Mouse (Mus musculus): Measurements from ENCODE around the gene Ephb3. TPM values are rescaled to one million over a fixed set of nuclear protein-coding genes. Genes with fewer than 3 reads are reported as not detected.

Ephb3 gene
- polyA plus RNA-seq, 1 experiment from 2014 or later = 17.2 TPM

DNA sequence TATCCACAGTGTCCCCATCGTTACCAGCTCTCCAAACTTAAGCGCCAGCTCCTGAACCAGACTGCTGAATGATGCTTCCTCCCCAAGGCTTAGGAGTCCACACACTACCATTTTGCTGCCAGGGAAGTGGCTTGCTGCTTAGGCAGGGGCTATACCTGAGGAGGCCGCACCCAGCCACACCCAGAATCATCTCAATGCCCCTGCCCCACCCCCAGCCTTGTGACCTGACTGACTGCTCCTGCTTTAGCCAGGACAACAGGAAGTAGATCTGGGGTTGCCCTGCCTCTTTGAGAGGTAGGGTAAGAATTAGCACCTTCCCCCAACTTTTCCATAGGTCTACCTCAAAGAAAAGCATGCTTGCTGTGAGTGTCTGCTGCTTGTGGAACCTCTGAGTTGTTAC is 4.7 kb downstream of the Ephb3 start:
- no peak overlapping the region for H3K9ac ChIP-seq
- peaks cover 8% of the 10 kb centered on the region for H3K36me3 ChIP-seq
- H3K9me3 ChIP-seq (replicated peaks) = no peaks in the 10 kb centered on the region
- H3K4me3 ChIP-seq (replicated peaks) = no peak overlapping the region
- WGBS = 90% methylated on average over 3 of the region's 3 CpGs
- H3K4me1 ChIP-seq = peaks cover 75% of the 10 kb centered on the region
- no peak for ATAC-seq (replicated peaks; ENCODE audit: low FRiP score)
- peak overlapping the region; percentile 93; the same call in 1 of the 2 replicates for H3K27ac ChIP-seq
- H3K27me3 ChIP-seq = peaks cover 17% of the 10 kb centered on the region; the same call in 1 of the 2 replicates
- no peak overlapping the region for H3K4me2 ChIP-seq

DNA sequence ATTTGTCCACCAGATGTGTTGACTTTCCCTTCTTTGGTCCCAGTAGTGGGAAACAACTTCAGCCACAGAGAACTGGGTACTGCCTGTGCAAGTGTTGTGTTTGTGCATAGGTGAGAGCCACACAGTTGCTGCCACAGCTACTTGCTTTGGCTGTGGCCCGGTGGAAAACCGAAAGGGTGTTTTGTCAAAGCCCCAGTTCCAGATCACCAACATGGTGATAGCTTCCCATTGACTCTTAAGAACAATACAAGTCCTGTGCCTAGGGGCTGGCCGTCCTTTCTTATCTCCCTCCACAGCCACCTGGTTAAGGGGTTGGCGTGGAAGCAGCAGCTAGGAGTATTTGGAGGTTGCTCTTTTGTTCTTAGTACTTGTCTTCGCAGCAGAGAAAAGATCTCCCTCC is 5.6 kb downstream of the Ephb3 start:
- peak overlapping the region; percentile 45 for H3K9ac ChIP-seq
- peaks cover 76% of the 10 kb centered on the region for H3K4me1 ChIP-seq
- ATAC-seq (replicated peaks; ENCODE audit: low FRiP score) = no peak

DNA sequence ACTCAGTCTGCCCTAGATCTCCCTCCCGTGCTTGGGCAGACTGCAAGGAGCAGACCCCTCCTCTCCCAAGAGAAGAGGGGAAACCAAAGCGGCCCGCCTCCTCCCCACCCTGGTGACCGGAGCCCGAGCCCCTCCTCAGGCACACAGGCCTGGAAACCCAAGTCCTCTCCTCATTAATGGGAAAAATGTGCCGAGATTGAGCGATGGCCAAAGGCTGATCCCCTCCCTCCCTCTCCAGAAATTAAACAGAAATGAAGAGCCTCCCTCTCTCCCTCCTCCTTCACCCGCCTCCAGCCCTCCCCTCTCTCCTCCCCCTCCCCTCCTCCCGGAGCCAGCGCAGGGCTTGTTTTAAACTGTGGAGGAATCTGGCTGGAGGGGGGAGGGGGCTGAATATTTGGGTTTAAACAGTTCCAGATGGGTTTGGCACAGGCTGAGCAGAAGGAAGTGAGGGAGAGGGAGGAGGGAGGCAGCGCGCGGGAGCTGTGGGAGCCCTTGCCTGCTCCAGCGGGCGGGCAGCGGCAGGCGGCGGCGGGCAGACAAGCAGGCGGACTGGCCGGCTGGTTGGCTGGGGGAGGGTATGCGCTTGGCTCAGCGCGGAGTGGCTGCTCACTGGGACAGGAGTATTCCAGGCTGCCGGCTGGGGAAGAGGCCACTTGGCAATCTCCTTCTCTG is 6.2 kb downstream of the Ephb3 start:
- Histone ChIP-seq H3K9me3 (replicated peaks) (no peaks in the 10 kb centered on the region), H3K4me1 (peaks cover 77% of the 10 kb centered on the region), H3K27ac (peak overlapping the region; percentile 93), H3K27me3 (peaks cover 17% of the 10 kb centered on the region; the same call in 1 of the 2 replicates), H3K4me2 (peak overlapping the region; percentile 72), H3K4me3 (replicated peaks) (peak overlapping the region; percentile 41), H3K36me3 (peaks cover 16% of the 10 kb centered on the region), H3K9ac (peak overlapping the region; percentile 45)
- ATAC-seq (replicated peaks; ENCODE audit: low FRiP score) = peak; percentile 92
- WGBS = under 1% methylated on average over 25 of the region's 25 CpGs

More for the DNA sequence above, 5.6 kb downstream of the Ephb3 start:
- Histone ChIP-seq H3K4me3 (replicated peaks) (peak overlapping the region; percentile 41), H3K36me3 (peaks cover 16% of the 10 kb centered on the region), H3K27me3 (peaks cover 17% of the 10 kb centered on the region; the same call in 1 of the 2 replicates), H3K4me2 (peak overlapping the region; percentile 72), H3K9me3 (replicated peaks) (no peaks in the 10 kb centered on the region), H3K27ac (peak overlapping the region; percentile 93)
- 25% methylated on average over 5 of the region's 5 CpGs for WGBS

DNA sequence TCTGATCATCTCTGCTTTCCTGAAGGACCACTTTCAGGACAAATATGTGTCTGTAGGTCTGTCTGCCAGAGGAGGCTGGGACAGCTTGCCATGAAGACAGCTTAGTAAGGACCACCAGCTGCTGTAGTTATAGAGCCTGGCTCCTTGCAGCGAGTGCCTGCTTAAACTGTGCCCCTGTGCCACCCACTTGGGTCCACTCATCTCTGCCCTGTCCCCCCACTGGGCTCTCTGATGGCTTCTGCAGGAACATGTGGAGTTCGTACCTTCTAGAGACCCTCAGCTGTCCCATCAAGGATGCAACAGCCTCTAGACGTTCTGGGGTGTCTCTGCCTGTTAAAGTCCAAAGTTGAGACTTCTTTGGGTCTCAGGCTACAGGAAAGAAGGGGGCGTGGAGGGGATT is 6.9 kb downstream of the Ephb3 start:
- H3K27ac ChIP-seq = peak overlapping the region; percentile 93
- peak overlapping the region; percentile 45 for H3K9ac ChIP-seq
- H3K36me3 ChIP-seq = peaks cover 16% of the 10 kb centered on the region
- no peaks in the 10 kb centered on the region for H3K9me3 ChIP-seq (replicated peaks)
- peak; percentile 5; the same call in 1 of the 2 replicates for ATAC-seq (replicated peaks; ENCODE audit: low FRiP score)
- peak overlapping the region; percentile 41 for H3K4me3 ChIP-seq (replicated peaks)
- 47% methylated on average over 4 of the region's 4 CpGs for WGBS
- peaks cover 78% of the 10 kb centered on the region for H3K4me1 ChIP-seq
- peak overlapping the region; percentile 72 for H3K4me2 ChIP-seq
- peaks cover 14% of the 10 kb centered on the region; the same call in 1 of the 2 replicates for H3K27me3 ChIP-seq

DNA sequence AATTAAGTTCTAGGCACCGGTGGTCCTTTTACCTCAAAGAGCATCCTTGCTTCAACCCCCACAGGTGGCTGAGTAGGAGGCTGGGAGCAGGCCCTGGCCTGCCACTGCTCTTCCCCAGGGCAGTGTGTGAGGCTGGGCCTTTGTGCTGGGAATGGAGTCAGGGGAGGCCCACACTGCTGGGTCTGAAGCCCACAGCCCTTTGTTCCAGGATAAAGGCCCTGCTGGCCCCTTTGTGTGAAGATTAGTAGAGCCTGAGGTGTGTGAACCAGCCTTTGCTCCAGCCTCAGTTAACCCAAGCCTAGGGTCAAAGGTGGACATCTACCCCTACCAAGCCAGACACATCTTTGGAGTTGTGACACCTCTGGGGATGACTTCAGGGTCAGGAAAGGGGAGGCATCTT is 7.8 kb downstream of the Ephb3 start:
- Histone ChIP-seq H3K4me1 (peaks cover 75% of the 10 kb centered on the region), H3K4me2 (no peak overlapping the region), H3K4me3 (replicated peaks) (no peak overlapping the region), H3K36me3 (peaks cover 24% of the 10 kb centered on the region), H3K9ac (no peak overlapping the region), H3K9me3 (replicated peaks) (no peaks in the 10 kb centered on the region), H3K27ac (no peak overlapping the region), H3K27me3 (0 out of 2 replicates have a peak, but pooled peaks cover 6% of the 10 kb centered on the region)
- 42% methylated on average over 1 of the region's 1 CpGs for WGBS
- no peak for ATAC-seq (replicated peaks; ENCODE audit: low FRiP score)

DNA sequence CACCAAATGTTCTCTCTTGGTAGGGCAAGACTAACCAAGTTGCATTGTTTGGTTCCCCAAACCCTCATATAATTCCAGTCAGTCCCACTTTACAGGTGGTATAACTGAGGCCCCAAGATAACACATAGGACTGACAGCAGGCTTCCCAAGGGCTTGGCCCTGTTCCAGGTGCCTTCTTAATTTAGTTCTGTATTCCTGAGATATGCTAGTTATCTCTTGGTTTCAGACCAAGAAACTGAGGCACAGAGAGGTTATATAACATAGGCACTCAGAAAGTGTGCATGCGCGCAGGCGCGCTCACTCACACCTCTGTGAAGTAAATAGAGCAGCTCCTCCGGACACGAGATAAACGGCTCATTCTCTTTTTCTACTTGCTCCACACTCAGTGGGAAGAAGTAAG is 9.4 kb downstream of the Ephb3 start:
- H3K36me3 ChIP-seq = peaks cover 40% of the 10 kb centered on the region
- WGBS = 96% methylated on average over 7 of the region's 7 CpGs
- peaks cover 60% of the 10 kb centered on the region for H3K4me1 ChIP-seq

DNA sequence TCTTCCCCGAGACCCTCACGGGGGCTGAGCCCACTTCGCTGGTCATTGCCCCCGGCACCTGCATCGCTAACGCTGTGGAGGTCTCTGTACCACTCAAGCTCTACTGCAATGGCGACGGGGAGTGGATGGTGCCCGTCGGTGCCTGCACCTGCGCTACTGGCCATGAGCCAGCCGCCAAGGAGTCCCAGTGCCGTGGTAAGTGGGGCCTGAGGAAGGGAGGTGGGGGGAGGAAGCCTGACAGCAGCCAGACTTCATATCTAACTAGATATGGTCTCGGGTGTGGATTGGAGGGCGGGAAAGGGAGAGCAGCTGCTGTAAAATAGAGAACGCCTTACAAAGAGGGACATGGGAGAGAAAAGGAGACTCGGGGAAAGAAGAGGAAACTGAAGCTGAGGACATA is 10.2 kb downstream of the Ephb3 start:
- WGBS = 85% methylated on average over 17 of the region's 17 CpGs
- Histone ChIP-seq H3K4me1 (peaks cover 51% of the 10 kb centered on the region), H3K9ac (no peak overlapping the region), H3K9me3 (replicated peaks) (no peaks in the 10 kb centered on the region), H3K36me3 (peaks cover 48% of the 10 kb centered on the region), H3K4me3 (replicated peaks) (no peak overlapping the region), H3K27me3 (no peaks in the 10 kb centered on the region), H3K27ac (no peak overlapping the region), H3K4me2 (no peak overlapping the region)
- no peak for ATAC-seq (replicated peaks; ENCODE audit: low FRiP score)

More for the DNA sequence above, 9.4 kb downstream of the Ephb3 start:
- no peak overlapping the region for H3K4me2 ChIP-seq
- ATAC-seq (replicated peaks; ENCODE audit: low FRiP score) = no peak
- no peaks in the 10 kb centered on the region for H3K27me3 ChIP-seq
- no peak overlapping the region for H3K4me3 ChIP-seq (replicated peaks)
- H3K9me3 ChIP-seq (replicated peaks) = no peaks in the 10 kb centered on the region
- H3K9ac ChIP-seq = no peak overlapping the region
- no peak overlapping the region for H3K27ac ChIP-seq

DNA sequence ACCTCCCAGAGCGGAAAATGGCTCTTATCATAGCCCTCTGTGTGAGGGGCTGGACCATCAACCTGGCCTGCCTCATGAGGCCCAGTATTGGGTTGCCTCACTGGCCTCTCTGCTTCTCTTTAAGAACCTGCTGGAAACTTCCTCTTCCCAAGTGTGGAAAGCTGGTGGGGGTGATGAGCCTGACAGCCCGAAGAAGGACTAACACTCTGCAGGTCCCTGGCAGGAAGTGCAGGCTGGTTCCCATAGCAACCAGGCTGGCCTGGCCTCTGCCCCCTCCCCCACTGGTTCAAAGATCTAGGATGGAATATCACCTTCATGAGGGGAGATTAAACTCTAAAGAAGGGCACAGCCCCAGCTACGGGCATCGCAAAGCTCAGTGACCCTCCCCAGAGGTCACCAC is 11.5 kb downstream of the Ephb3 start:
- H3K9ac ChIP-seq = no peak overlapping the region
- no peak overlapping the region for H3K4me3 ChIP-seq (replicated peaks)
- WGBS = 28% methylated on average over 4 of the region's 4 CpGs
- no peak overlapping the region for H3K27ac ChIP-seq
- peaks cover 39% of the 10 kb centered on the region for H3K4me1 ChIP-seq
- H3K36me3 ChIP-seq = peaks cover 61% of the 10 kb centered on the region
- no peaks in the 10 kb centered on the region for H3K9me3 ChIP-seq (replicated peaks)
- no peak overlapping the region for H3K4me2 ChIP-seq
- ATAC-seq (replicated peaks; ENCODE audit: low FRiP score) = no peak
- no peaks in the 10 kb centered on the region for H3K27me3 ChIP-seq

DNA sequence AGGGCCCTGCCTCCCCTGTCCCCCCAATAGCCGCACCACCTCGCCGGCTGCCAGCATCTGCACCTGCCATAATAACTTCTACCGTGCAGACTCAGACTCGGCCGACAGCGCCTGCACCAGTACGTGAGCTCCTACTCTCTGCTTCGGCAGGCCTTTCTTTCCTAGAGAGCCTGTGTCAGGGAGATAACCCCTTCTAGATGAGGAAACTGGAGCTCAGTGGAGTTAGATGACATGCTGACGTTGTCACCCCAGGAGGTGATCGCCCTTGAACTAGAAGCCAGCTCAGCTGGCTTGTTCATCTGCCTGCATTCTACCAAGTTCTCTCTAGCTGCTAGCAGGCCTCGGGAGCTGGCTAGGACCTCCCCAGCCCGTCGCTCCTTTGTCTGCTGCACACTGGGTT is 12.7 kb downstream of the Ephb3 start:
- peaks cover 28% of the 10 kb centered on the region for H3K4me1 ChIP-seq
- peaks cover 73% of the 10 kb centered on the region for H3K36me3 ChIP-seq
- no peak overlapping the region for H3K4me3 ChIP-seq (replicated peaks)
- H3K27me3 ChIP-seq = no peaks in the 10 kb centered on the region
- H3K9me3 ChIP-seq (replicated peaks) = no peaks in the 10 kb centered on the region
- H3K9ac ChIP-seq = no peak overlapping the region
- no peak overlapping the region for H3K27ac ChIP-seq
- H3K4me2 ChIP-seq = no peak overlapping the region
- no peak for ATAC-seq (replicated peaks; ENCODE audit: low FRiP score)
- 83% methylated on average over 14 of the region's 14 CpGs for WGBS

DNA sequence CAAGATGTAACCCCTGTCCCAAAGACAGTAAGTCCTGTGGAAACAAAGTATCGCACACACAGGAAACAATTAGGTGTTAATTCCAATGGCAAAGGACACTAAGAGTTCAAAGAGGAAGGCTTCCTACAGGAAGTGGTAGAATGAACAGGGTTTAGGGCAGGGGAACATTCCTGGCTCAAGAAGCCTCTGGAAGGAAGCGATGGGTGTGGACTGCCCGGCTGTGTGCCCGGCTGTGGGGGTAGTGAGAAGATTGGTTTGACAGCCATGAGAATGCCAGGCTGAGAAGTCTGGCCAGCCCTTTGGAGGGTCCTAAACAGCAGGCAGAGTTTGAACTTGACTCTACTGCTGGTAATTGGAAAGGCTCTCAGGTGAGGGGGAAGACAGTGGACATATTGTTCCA is 15.1 kb downstream of the Ephb3 start:
- ATAC-seq (replicated peaks; ENCODE audit: low FRiP score) = no peak
- peaks cover 32% of the 10 kb centered on the region for H3K4me1 ChIP-seq
- WGBS = 86% methylated on average over 4 of the region's 4 CpGs

DNA sequence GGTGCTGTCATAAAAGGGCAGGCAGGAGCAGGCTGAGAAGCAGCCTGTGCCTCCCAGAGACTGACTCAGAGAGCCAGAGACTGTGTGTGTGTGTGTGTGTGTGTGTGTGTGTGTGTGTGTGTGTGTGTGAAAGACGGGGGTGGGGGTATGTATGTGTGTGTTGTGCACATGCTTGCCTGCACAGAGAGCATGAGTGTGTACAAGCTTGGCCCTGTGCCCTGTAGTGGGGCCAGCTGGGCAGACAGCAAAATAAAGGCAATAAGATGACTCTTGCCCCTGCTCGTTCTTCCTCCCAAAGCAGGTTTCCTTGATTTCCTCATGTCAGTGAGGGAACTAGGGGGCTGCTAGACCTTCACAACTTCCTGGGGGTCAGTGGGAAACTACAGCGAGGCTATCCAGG is 18.5 kb downstream of the Ephb3 start:
- H3K4me2 ChIP-seq = no peak overlapping the region
- ATAC-seq (replicated peaks; ENCODE audit: low FRiP score) = no peak
- H3K36me3 ChIP-seq = peaks cover 52% of the 10 kb centered on the region

More for the DNA sequence above, 15.1 kb downstream of the Ephb3 start:
- Histone ChIP-seq H3K27me3 (no peaks in the 10 kb centered on the region), H3K36me3 (peaks cover 71% of the 10 kb centered on the region), H3K27ac (no peak overlapping the region), H3K9me3 (replicated peaks) (no peaks in the 10 kb centered on the region), H3K4me2 (no peak overlapping the region), H3K9ac (no peak overlapping the region), H3K4me3 (replicated peaks) (no peak overlapping the region)

DNA sequence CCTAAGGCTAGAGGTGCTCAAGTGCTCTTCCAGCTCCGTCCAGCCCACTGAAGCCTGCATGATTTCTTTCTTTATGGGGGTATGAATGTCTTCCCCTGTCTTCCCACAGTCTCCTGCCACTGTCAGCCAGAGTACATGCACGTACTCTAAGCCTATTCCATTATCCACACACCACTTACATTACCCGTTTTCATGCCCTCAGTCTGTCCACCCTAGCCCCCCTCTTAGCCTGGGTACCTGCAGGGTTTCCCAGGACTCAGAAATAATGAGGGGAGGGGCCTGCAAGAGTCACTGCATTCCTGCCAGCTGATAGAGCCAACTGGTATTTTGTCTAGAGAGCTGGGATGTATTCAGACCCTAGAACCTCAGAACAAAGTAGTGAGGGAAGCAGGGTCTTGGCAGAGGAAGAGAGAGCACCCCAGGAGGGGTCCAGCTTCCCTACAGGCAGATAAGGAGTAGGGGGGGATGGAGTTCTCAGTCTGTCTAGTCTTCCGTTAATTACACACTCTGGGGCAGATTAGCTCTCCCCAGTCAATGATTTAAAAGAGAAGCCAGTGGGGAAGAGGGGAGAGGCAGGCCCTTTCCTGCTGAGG is 20.2 kb downstream of the Ephb3 start:
- 0 out of 2 replicates have a peak, but pooled peaks have one; percentile 16 for ATAC-seq (replicated peaks; ENCODE audit: low FRiP score)
- no peak overlapping the region for H3K4me3 ChIP-seq (replicated peaks)
- no peaks in the 10 kb centered on the region for H3K9me3 ChIP-seq (replicated peaks)
- H3K9ac ChIP-seq = no peak overlapping the region
- H3K27ac ChIP-seq = 0 out of 2 replicates have a peak overlapping the region, but pooled peaks have one; percentile 37
- WGBS = 56% methylated on average over 4 of the region's 4 CpGs
- H3K4me2 ChIP-seq = no peak overlapping the region
- H3K27me3 ChIP-seq = 0 out of 2 replicates have a peak, but pooled peaks cover 4% of the 10 kb centered on the region
- peaks cover 34% of the 10 kb centered on the region for H3K36me3 ChIP-seq
- H3K4me1 ChIP-seq = peaks cover 17% of the 10 kb centered on the region

More for the DNA sequence above, 18.5 kb downstream of the Ephb3 start:
- H3K4me3 ChIP-seq (replicated peaks) = no peak overlapping the region
- H3K4me1 ChIP-seq = peaks cover 17% of the 10 kb centered on the region
- H3K9ac ChIP-seq = no peak overlapping the region
- no peaks in the 10 kb centered on the region for H3K9me3 ChIP-seq (replicated peaks)
- H3K27ac ChIP-seq = no peak overlapping the region
- H3K27me3 ChIP-seq = no peaks in the 10 kb centered on the region
- WGBS = 76% methylated on average over 3 of the region's 3 CpGs
